Mouse (Mus musculus): ENCODE measurements at regions not wholly inside any gene's neighbourhood (a gene's known extent, or its start where the extent isn't known, plus 50 kb on each side); places are given as distances from the start of the nearest gene placed in this dataset.

DNA sequence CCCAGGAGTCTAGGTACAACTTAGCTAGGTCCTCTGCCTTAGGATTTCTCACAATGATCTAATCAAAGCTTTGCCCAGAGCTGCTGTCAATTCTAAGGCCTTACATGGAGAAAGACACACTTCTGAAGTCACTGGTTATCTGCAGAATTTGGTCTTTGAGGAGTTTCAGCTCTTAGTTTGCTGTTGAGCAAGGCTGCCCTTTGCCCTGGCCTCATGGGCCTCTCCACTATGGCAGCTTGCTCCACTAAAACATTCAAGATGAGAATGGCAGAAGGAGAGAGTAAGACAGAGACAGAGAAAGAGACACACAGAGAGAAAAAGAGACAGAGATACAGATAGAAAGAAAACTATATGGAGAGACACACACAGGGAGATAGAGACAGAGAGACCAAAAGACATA lies 75.7 kb downstream of the Rpusd4 start:
- TF ChIP-seq CTCF (IDR thresholded peaks at IDR 0.05; ENCODE audit: low read depth) (no peak), EP300 (IDR thresholded peaks at IDR 0.05; ENCODE audit: low read depth) (no peak)

Measured in liver, embryonic 14.5 days (tissue).